Mouse (Mus musculus) embryonic facial prominence, embryonic 13.5 days (tissue): Measurements from ENCODE around the gene Cyp2c68. TPM values are rescaled to one million over a fixed set of nuclear protein-coding genes. Genes with fewer than 3 reads are reported as not detected.
"Not testable (repeated sequence)": the region's sequence is repeated elsewhere in the genome, so short reads cannot be mapped to it uniquely, and the experiment has no call there.

ENCODE experiments used
- ATAC-seq: fragments of 200-750 bp; cut with Nextera tagmentation; 2 replicates; pipeline ENCODE4 v1.8.0; 2017; ENCODE audit warnings: low read depth; ENCODE audit not compliant: insufficient number of reproducible peaks, insufficient read depth, low FRiP score, low TSS enrichment
- H3K27ac ChIP-seq: fragments of 300-500 bp; sonication (generic); 2 replicates; pipeline ENCODE4 v1.5.1; 2015; ENCODE audit warnings: moderate library complexity, mild to moderate bottlenecking, inconsistent platforms
- H3K27me3 ChIP-seq: fragments of 300-500 bp; sonication (generic); 2 replicates; pipeline ENCODE4 v1.6.1; 2015; ENCODE audit warnings: mild to moderate bottlenecking, inconsistent platforms
- H3K36me3 ChIP-seq: fragments of 300-500 bp; sonication (generic); 2 replicates; pipeline ENCODE4 v1.6.1; 2015; ENCODE audit warnings: mild to moderate bottlenecking, inconsistent platforms
- H3K4me1 ChIP-seq: fragments of 300-500 bp; sonication (generic); 2 replicates; pipeline ENCODE4 v1.6.1; 2015; ENCODE audit warnings: inconsistent platforms
- H3K4me2 ChIP-seq: fragments of 300-500 bp; sonication (generic); 2 replicates; pipeline ENCODE4 v1.6.1; 2015; ENCODE audit warnings: moderate library complexity, mild to moderate bottlenecking, inconsistent platforms
- H3K4me3 ChIP-seq: fragments of 300-500 bp; sonication (generic); 2 replicates; pipeline ENCODE4 v1.5.1; 2015; ENCODE audit warnings: mild to moderate bottlenecking, inconsistent platforms
- H3K9ac ChIP-seq: fragments of 300-500 bp; sonication (generic); 2 replicates; pipeline ENCODE4 v1.6.1; 2015; ENCODE audit warnings: mild to moderate bottlenecking, inconsistent platforms
- H3K9me3 ChIP-seq: fragments of 300-500 bp; sonication (generic); 2 replicates; pipeline ENCODE4 v1.6.1; 2016; ENCODE audit warnings: inconsistent platforms
- WGBS: fragments of 180-500 bp; shearing (Covaris S2); methylation state at CpG from one replicate; pipeline ENCODE4 v1.1.7; 2015; ENCODE audit warnings: mixed read lengths; 5-methylcytosine and 5-hydroxymethylcytosine counted together
- polyA plus RNA-seq: library from polyadenylated mRNA; unstranded; fragments of >200 nt; fragmentation: Nextera tagmentation; extraction: Ambion mirVana; gene quantifications from 2 replicates; pipeline ENCODE4 v1.2.1, GENCODE M21; 2015

Cyp2c68 gene
- polyA plus RNA-seq = 1.2 TPM in 1 of 2 replicates, not detected in the other

- WGBS = 87% methylated on average over 2 of the region's 2 CpGs
Observed at GRCm38 (mm10) chr19:39740920-39741319, at the start of gene Cyp2c68. Gene Cyp2c68, minus strand, starts transcription at chr19:39741054.

GRCm38 (mm10) chr19:39785458-39785857, 44.6 kb upstream of the Cyp2c68 start:
- H3K27me3 ChIP-seq, H3K9me3 ChIP-seq, H3K4me3 ChIP-seq, H3K9ac ChIP-seq, H3K4me1 ChIP-seq, H3K27ac ChIP-seq, ATAC-seq, H3K4me2 ChIP-seq, H3K36me3 ChIP-seq: not testable (repeated sequence)
- 85% methylated on average over 2 of the region's 2 CpGs for WGBS

More at GRCm38 (mm10) chr19:39740920-39741319, at the start of gene Cyp2c68:
- H3K9ac ChIP-seq = no peak within 1 kb of the TSS
- H3K36me3 ChIP-seq = no peaks in the 10 kb centered on the region
- H3K9me3 ChIP-seq = no peaks in the 10 kb centered on the region
- ATAC-seq = no peak
- H3K27ac ChIP-seq = no peak within 1 kb of the TSS
- H3K4me3 ChIP-seq = no peak within 1 kb of the TSS
- H3K27me3 ChIP-seq = no peaks in the 10 kb centered on the region
- no peak within 1 kb of the TSS for H3K4me2 ChIP-seq
- no peaks in the 10 kb centered on the region for H3K4me1 ChIP-seq

GRCm38 (mm10) chr19:39745357-39745756, 4.5 kb upstream of the Cyp2c68 start:
- WGBS = 47% methylated on average over 1 of the region's 1 CpGs
- Histone ChIP-seq H3K4me3 (no peak overlapping the region), H3K27me3 (no peaks in the 10 kb centered on the region), H3K4me2 (no peak overlapping the region), H3K27ac (no peak overlapping the region), H3K36me3 (no peaks in the 10 kb centered on the region), H3K9me3 (no peaks in the 10 kb centered on the region), H3K4me1 (no peaks in the 10 kb centered on the region), H3K9ac (no peak overlapping the region)
- no peak for ATAC-seq

GRCm38 (mm10) chr19:39744361-39744760, 3.5 kb upstream of the Cyp2c68 start:
- H3K4me2 ChIP-seq, H3K27me3 ChIP-seq, H3K4me1 ChIP-seq, H3K27ac ChIP-seq, H3K4me3 ChIP-seq, H3K36me3 ChIP-seq, H3K9me3 ChIP-seq, ATAC-seq, H3K9ac ChIP-seq: not testable (repeated sequence)
- WGBS = 75% methylated on average over 1 of the region's 1 CpGs

- WGBS = 79% methylated on average over 2 of the region's 2 CpGs
- H3K4me3 ChIP-seq, H3K9me3 ChIP-seq, ATAC-seq, H3K27ac ChIP-seq, H3K36me3 ChIP-seq, H3K9ac ChIP-seq, H3K27me3 ChIP-seq, H3K4me2 ChIP-seq, H3K4me1 ChIP-seq: not testable (repeated sequence)
Observed at GRCm38 (mm10) chr19:39711116-39711515, 29.7 kb downstream of the Cyp2c68 start.

GRCm38 (mm10) chr19:39665650-39666049, 75.2 kb downstream of the Cyp2c68 start:
- H3K9me3 ChIP-seq, H3K4me2 ChIP-seq, H3K27me3 ChIP-seq, H3K9ac ChIP-seq, H3K27ac ChIP-seq, ATAC-seq, H3K4me3 ChIP-seq, H3K4me1 ChIP-seq, H3K36me3 ChIP-seq: not testable (repeated sequence)

GRCm38 (mm10) chr19:39652381-39652780, 88.5 kb downstream of the Cyp2c68 start:
- Histone ChIP-seq H3K9ac (no peak overlapping the region), H3K4me2 (no peak overlapping the region), H3K4me1 (no peaks in the 10 kb centered on the region), H3K9me3 (0 out of 2 replicates have a peak, but pooled peaks cover 5% of the 10 kb centered on the region), H3K27me3 (no peaks in the 10 kb centered on the region), H3K4me3 (no peak overlapping the region), H3K27ac (no peak overlapping the region), H3K36me3 (no peaks in the 10 kb centered on the region)
- 41% methylated on average over 1 of the region's 1 CpGs for WGBS
- no peak for ATAC-seq

- Histone ChIP-seq H3K36me3 (no peaks in the 10 kb centered on the region), H3K27me3 (no peaks in the 10 kb centered on the region), H3K27ac (no peak within 1 kb of the TSS), H3K4me3 (no peak within 1 kb of the TSS), H3K9ac (no peak within 1 kb of the TSS), H3K4me1 (no peaks in the 10 kb centered on the region), H3K9me3 (0 out of 2 replicates have a peak, but pooled peaks cover 5% of the 10 kb centered on the region), H3K4me2 (no peak within 1 kb of the TSS)
- whole genome bisulfite sequencing = 84% methylated on average over 1 of the region's 1 CpGs
- no peak for ATAC-seq
Observed at GRCm38 (mm10) chr19:39648938-39649337, 91.9 kb downstream of the Cyp2c68 start, which contains the start of gene Cyp2c67. Gene Cyp2c67, minus strand, starts transcription at chr19:39649051.

GRCm38 (mm10) chr19:39647519-39647918, 93.3 kb downstream of the Cyp2c68 start:
- Histone ChIP-seq H3K4me3 (no peak overlapping the region), H3K27me3 (no peaks in the 10 kb centered on the region), H3K4me2 (no peak overlapping the region), H3K9me3 (0 out of 2 replicates have a peak, but pooled peaks cover 3% of the 10 kb centered on the region), H3K27ac (no peak overlapping the region), H3K36me3 (no peaks in the 10 kb centered on the region), H3K4me1 (no peaks in the 10 kb centered on the region), H3K9ac (no peak overlapping the region)
- ATAC-seq = no peak
- 92% methylated on average over 9 of the region's 9 CpGs for WGBS

- not testable (repeated sequence) for H3K9me3 ChIP-seq, H3K27me3 ChIP-seq, ATAC-seq, H3K9ac ChIP-seq, H3K4me2 ChIP-seq, H3K36me3 ChIP-seq, H3K4me1 ChIP-seq, H3K4me3 ChIP-seq, H3K27ac ChIP-seq
- WGBS = 87% methylated on average over 7 of the region's 7 CpGs
Observed at GRCm38 (mm10) chr19:39644551-39644950, 96.3 kb downstream of the Cyp2c68 start.
